Mouse (Mus musculus): Measurements from ENCODE around the gene Akt1s1. TPM values are rescaled to one million over a fixed set of nuclear protein-coding genes. Genes with fewer than 3 reads are reported as not detected.

The Akt1s1 gene
- total RNA-seq, 1 experiment from 2014 or later: 90.6 TPM

Small RNAs within 50 kb of the gene (microRNA-seq; reads per million reads assigned to microRNA genes)
- gene Mir707: 0 reads per million in 2 experiments

Other genes starting within 250 kb of the Akt1s1 start
- gene Myh14, start 178.1 kb upstream of the Akt1s1 start, total RNA-seq (2021): 3.9 and 5.1 TPM in 2 replicates
- gene Izumo2, start 140.2 kb upstream of the Akt1s1 start, total RNA-seq (2021): not detected in 2 replicates
- 34.3 and 52.4 TPM in 2 replicates for gene Vrk3, start 100.6 kb upstream of the Akt1s1 start, total RNA-seq (2021)
- gene Zfp473, start 97.9 kb upstream of the Akt1s1 start, total RNA-seq (2021): 0.79 and 1.3 TPM in 2 replicates
- gene Nup62, start 32.9 kb upstream of the Akt1s1 start, total RNA-seq (2021): 45.7 and 59.1 TPM in 2 replicates
- gene Il4i1, start 32.6 kb upstream of the Akt1s1 start, total RNA-seq (2021): 2.0 and 13.8 TPM in 2 replicates
- gene Atf5, start 32.3 kb upstream of the Akt1s1 start, total RNA-seq (2021): 147 and 165 TPM in 2 replicates
- gene Tbc1d17, start 88 bp downstream of the Akt1s1 start, total RNA-seq (2021): 58.8 and 66.1 TPM in 2 replicates
- gene Pnkp, start 8.1 kb downstream of the Akt1s1 start, total RNA-seq (2021): 35.2 and 45.1 TPM in 2 replicates
- 239 and 241 TPM in 2 replicates for gene Ptov1, start 20.8 kb downstream of the Akt1s1 start, total RNA-seq (2021)
- 75.3 and 87.2 TPM in 2 replicates for gene Med25, start 43.7 kb downstream of the Akt1s1 start, total RNA-seq (2021)
- 23.5 and 24.8 TPM in 2 replicates for gene Fuz, start 47.1 kb downstream of the Akt1s1 start, total RNA-seq (2021)
- gene Ap2a1, start 80.5 kb downstream of the Akt1s1 start, total RNA-seq (2021): 81.2 and 83.2 TPM in 2 replicates
- not detected in 2 replicates for gene Tsks, start 94.2 kb downstream of the Akt1s1 start, total RNA-seq (2021)
- gene Cpt1c, start 125.9 kb downstream of the Akt1s1 start, total RNA-seq (2021): 9.6 and 12.4 TPM in 2 replicates
- 224 and 250 TPM in 2 replicates for gene Prmt1, start 137.6 kb downstream of the Akt1s1 start, total RNA-seq (2021)
- 95.1 and 108 TPM in 2 replicates for gene Irf3, start 148.7 kb downstream of the Akt1s1 start, total RNA-seq (2021)
- 16.1 and 16.6 TPM in 2 replicates for gene Bcl2l12, start 149.7 kb downstream of the Akt1s1 start, total RNA-seq (2021)
- 76.3 and 77.2 TPM in 2 replicates for gene Scaf1, start 167.4 kb downstream of the Akt1s1 start, total RNA-seq (2021)
- gene Rras, start 169.0 kb downstream of the Akt1s1 start, total RNA-seq (2021): 60.3 and 63.4 TPM in 2 replicates
- gene Prr12, start 203.9 kb downstream of the Akt1s1 start, total RNA-seq (2021): 42.6 and 44.6 TPM in 2 replicates
- 41.6 and 47.5 TPM in 2 replicates for gene Nosip, start 213.4 kb downstream of the Akt1s1 start, total RNA-seq (2021)
- gene Prrg2, start 213.7 kb downstream of the Akt1s1 start, total RNA-seq (2021): 16.0 and 16.3 TPM in 2 replicates
- gene Rcn3, start 243.2 kb downstream of the Akt1s1 start, total RNA-seq (2021): 38.2 and 39.1 TPM in 2 replicates

Measured in adrenal gland, postnatal 14 days (tissue).